Mouse (Mus musculus) spleen, postnatal 10 days (tissue): Measurements from ENCODE around the gene Mvp.
A peak's percentile ranks its signal among the peaks of the same experiment; 100 is the strongest.

ENCODE experiments used
- DNase-seq, 2 experiments: peaks; one replicate each; pipeline ENCODE4 v3.0.0; 2021 to 2022; ENCODE audit warnings: low spot score in 2 of 2

Mvp gene

DNA sequence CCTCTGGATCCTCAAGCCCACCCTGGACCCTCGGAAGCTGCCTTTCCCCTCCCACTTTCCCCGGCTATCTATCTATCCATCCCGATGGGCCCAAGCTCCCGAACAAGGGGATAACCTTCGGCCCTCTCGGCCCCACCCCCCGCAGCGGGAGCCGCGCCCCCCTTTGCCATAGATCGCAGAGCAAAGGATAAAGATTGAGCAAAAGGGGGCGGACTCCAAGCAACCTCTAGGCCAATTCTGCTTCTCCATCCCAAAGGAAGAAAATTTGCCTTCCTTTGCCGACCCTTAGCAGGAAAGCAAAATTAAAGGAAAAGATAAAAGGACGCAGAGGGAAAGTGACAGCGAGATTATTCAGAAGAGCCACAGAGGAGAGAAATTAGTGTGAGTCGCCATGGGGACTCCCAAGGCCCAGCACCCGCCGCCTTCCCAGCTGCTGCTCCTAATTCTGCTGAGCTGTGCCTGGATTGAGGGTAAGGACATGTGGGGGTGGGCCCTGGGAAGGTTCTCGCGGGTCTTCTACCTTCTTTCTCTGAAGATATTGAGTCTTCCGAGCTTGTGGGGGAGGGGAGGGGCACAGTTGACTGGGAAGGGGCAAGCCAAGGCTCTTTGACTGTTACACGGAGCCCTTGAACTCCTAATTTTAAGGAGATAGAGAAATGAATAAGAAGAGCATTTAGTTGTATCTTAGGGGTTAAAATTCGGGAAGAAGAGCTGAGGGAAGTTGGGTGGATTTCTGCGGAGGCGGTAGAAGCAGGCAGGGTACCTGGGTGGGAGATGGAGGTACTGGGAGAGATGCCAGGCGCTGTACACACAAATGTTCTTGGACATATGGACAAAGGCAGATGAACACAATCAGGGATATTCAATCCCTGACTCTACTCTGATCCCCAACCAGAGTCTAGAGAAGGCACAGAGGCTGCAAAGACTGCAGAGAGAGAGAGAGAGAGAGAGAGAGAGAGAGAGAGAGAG, 63.5 kb downstream of the Mvp start:
- DNase-seq, result no peak

DNA sequence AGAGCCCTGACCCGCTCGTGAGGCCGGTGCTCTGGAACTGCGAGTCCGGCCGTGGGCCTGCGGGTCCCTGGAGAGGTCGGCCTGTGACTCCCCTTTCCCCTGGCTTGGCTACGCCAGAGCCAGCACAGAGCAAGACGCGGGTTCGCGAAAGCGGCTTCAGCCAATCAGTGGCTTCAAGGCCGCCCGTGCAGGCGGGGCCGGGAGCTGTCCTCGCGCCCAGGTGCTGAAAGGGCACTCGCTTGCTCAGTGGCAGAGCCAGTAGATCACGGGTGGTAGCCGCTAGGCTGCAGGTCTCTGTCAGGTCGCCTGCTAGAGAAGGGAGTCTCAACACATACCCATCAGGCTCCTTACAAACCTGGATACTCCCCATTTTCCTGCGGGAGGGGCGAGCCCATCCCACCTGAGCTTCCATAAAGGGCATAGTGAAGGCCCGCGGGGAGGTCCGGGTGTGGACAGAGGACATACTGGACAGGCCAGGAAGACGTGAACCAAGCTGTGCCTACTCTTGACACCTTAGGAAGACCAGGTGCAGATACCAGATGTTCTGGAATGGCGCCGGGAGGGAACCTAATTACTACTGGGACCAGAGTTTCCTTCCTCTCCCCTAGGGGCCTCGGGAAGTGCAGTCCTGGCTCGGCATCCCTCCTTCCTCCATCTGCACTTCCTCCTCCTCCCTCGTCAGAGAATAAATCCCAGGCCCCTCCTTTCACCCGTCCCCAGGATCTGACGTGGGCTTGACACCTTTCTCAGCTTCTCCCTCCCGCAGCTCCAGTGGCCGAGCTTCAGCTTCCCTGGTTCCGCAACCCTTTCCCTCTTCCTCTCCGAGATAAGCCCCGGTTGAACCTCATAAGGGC, 64.4 kb downstream of the Mvp start, which contains the start of gene Sez6l2:
Gene Sez6l2, plus strand, starts transcription at position 771 of the 854 bp plus-strand sequence.
- DNase-seq, result peak; percentile 90 to 95

DNA sequence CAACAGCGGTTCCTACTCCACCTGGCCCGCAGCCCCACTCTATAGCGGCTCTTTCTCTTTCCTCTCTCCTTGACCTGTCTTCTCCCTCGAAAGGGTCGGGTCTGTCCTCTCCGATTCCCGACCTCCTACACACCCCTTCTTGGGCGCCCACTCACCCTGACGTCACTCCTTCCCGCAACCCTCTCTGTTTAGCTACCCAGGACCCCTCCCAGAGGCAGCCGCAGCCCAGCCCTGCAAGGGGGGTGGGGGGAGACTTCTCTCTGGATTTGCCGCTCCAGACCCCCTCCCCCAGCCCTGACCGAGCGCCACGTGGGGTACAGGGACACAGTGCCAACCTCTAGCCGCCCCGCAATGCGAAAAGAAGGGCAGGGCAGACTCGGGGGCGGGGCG, 65.0 kb downstream of the Mvp start, which contains the start of gene Asphd1:
Gene Asphd1, minus strand, starts transcription at position 180 of the 390 bp plus-strand sequence.
- DNase-seq, result no peak

DNA sequence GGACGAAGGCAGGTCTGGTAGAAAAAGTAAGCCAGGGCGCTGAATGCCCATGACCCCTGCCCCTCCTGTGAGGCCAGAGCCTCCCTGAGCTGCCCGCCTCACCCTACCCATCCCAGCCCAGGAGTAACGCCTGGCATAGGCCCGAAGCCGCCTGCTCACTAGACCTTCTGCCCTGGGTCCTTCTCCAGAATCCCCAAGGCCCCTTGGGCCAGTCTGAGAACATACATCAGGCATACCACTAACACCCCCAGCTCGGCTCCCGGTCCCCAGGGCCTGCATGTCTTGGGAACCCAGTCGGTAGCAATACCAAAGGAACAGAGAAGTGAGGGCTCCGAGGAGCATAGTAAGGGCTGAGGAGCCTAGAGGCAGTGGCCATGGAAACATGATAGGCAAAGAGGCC, 65.8 kb downstream of the Mvp start:
- no peak for DNase-seq

DNA sequence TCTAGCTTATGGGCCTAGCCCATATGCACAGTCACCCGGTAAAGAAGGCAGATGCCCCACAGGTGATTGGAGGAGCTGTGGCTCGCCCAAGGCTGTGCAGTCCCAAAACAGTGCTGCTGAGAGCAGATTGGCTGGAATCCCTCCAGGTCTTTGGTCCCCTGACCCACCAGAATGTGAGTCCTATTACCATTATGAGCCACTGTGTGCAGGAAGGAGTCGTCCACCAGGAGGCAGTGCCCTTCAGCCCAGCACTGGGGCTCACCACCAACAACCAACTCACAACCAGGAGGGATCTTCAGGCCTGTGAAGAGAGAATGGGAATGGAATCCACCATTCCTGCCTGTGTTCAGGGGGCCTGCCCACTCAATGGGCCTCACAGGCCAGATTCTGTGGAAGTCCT, 67.9 kb downstream of the Mvp start:
- DNase-seq, result peak in 1 of 2 experiments; percentile 69

DNA sequence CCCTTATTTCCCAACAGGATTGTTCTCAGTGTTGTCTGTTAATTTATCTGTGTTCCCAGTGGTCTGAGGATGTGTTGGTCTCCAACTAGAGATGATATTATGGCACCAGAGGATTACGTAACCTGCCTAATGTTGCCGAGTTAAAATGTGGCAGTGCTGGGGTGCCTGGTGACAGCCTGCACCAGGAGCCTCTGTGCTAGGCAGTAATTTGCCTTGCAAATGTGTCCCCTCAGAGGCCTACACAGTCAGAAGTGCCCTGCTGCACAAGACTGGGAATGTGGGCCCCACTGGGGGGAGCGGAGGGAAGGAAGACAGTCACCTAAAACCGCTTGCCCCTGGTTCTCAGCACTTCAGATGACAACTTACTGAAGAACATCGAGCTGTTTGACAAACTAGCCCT, 72.6 kb downstream of the Mvp start:
- no peak for DNase-seq

DNA sequence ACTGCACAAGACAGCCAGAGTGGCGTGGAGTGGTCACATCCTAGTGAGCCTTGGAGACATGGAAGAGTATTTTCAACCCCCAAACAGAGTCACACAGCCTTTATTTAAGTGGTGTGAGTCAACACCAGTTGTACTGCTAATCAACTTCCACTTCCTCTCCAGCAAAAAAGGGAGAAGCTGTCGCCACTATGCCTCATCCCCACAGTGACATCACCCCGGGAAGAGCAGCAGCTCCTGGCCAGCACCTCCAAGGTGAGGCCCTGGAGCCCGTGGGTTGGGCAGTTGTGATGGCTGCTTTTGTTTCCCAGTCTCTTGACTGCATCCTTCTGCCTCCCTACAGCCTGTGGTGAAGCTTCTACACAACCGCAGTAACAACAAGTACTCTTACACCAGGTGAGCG, 73.2 kb downstream of the Mvp start:
- no peak for DNase-seq
